Mouse (Mus musculus) heart, postnatal 0 days (tissue): ENCODE measurements around the gene Nxf2.

Experiments used
- CTCF ChIP-seq: IDR thresholded peaks from 2 replicates; pipeline ENCODE4 v1.5.1; 2016; ENCODE audit warnings: antibody characterized with exemption, control low read depth, low read depth
- EP300 ChIP-seq: IDR thresholded peaks from 2 replicates; pipeline ENCODE4 v1.6.1; 2016; ENCODE audit warnings: antibody characterized with exemption, low read depth

DNA sequence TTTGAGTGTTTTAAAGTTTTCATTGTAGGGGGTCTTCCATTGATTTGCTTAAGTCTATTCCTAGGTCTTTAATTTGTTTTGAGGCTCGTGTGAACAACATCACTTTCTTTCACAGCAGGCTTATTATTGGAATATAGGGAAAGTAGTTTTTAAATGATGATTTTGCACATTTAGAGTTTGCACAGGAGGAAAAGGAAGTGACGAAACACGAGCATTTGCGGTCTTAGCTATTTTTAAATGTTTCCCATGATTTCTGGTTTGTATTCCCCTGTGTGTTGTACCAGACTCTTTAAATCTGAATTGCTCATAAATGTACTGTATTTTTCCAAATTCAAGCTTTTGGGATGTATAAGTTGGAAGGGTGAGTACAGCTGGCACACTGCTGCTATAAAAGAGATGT is 54.2 kb downstream of the Nxf2 start:
- TF ChIP-seq CTCF (no peak), EP300 (no peak)
